Mouse (Mus musculus): ENCODE measurements around the gene Pik3c2b. TPM values are rescaled to one million over a fixed set of nuclear protein-coding genes. Genes with fewer than 3 reads are reported as not detected.

Pik3c2b gene
- polyA plus RNA-seq, 1 experiment from 2014 or later, result 17.9 TPM

GRCm38 (mm10) chr1:133132388-133133326 lies 87.2 kb downstream of the Pik3c2b start:
- ATAC-seq, result no peak
- H3K27ac ChIP-seq (ENCODE audit: low read length), result no peak overlapping the region
- peak overlapping the region; percentile 94 for H3K9ac ChIP-seq (replicated peaks; ENCODE audit: low read depth, low read length)
- H3K27me3 ChIP-seq (replicated peaks; ENCODE audit: control insufficient read depth, insufficient read depth, low read length), result no peaks in the 10 kb centered on the region
- peak overlapping the region; percentile 99 for H3K4me2 ChIP-seq (ENCODE audit: low read length)
- WGBS, result 17% methylated on average over 26 of the region's 26 CpGs
- H3K4me1 ChIP-seq (replicated peaks; ENCODE audit: control insufficient read depth, insufficient read depth, low read length), result peaks cover 52% of the 10 kb centered on the region
- no peaks in the 10 kb centered on the region for H3K9me3 ChIP-seq (ENCODE audit: control insufficient read depth, low read length)
- peak overlapping the region; percentile 97 for H3K4me3 ChIP-seq (replicated peaks; ENCODE audit: low read length)
- H3K36me3 ChIP-seq (ENCODE audit: control insufficient read depth, insufficient read depth), result peaks cover 7% of the 10 kb centered on the region; the same call in 1 of the 2 replicates

- Histone ChIP-seq H3K27me3 (replicated peaks; ENCODE audit: control insufficient read depth, insufficient read depth, low read length) (no peaks in the 10 kb centered on the region), H3K4me1 (replicated peaks; ENCODE audit: control insufficient read depth, insufficient read depth, low read length) (peaks cover 52% of the 10 kb centered on the region), H3K36me3 (ENCODE audit: control insufficient read depth, insufficient read depth) (peaks cover 11% of the 10 kb centered on the region; the same call in 1 of the 2 replicates), H3K27ac (ENCODE audit: low read length) (no peak overlapping the region), H3K4me2 (ENCODE audit: low read length) (peak overlapping the region; percentile 99), H3K4me3 (replicated peaks; ENCODE audit: low read length) (peak overlapping the region; percentile 97), H3K9me3 (ENCODE audit: control insufficient read depth, low read length) (no peaks in the 10 kb centered on the region), H3K9ac (replicated peaks; ENCODE audit: low read depth, low read length) (peak overlapping the region; percentile 94)
- ATAC-seq, result no peak
- 17% methylated on average over 2 of the region's 2 CpGs for WGBS
Measured at GRCm38 (mm10) chr1:133133425-133133824, 88.0 kb downstream of the Pik3c2b start.

- Histone ChIP-seq H3K4me2 (ENCODE audit: low read length) (peak overlapping the region; percentile 99), H3K9me3 (ENCODE audit: control insufficient read depth, low read length) (no peaks in the 10 kb centered on the region), H3K4me3 (replicated peaks; ENCODE audit: low read length) (peak overlapping the region; percentile 97), H3K27me3 (replicated peaks; ENCODE audit: control insufficient read depth, insufficient read depth, low read length) (no peaks in the 10 kb centered on the region), H3K4me1 (replicated peaks; ENCODE audit: control insufficient read depth, insufficient read depth, low read length) (peaks cover 52% of the 10 kb centered on the region), H3K27ac (ENCODE audit: low read length) (no peak overlapping the region), H3K9ac (replicated peaks; ENCODE audit: low read depth, low read length) (peak overlapping the region; percentile 56), H3K36me3 (ENCODE audit: control insufficient read depth, insufficient read depth) (peaks cover 11% of the 10 kb centered on the region; the same call in 1 of the 2 replicates)
- 26% methylated on average over 4 of the region's 4 CpGs for WGBS
- ATAC-seq, result no peak
Measured at GRCm38 (mm10) chr1:133134071-133134470, 88.6 kb downstream of the Pik3c2b start.

- peak overlapping the region; percentile 97 for H3K4me3 ChIP-seq (replicated peaks; ENCODE audit: low read length)
- 40% methylated on average over 4 of the region's 4 CpGs for WGBS
- peaks cover 46% of the 10 kb centered on the region for H3K4me1 ChIP-seq (replicated peaks; ENCODE audit: control insufficient read depth, insufficient read depth, low read length)
- H3K27me3 ChIP-seq (replicated peaks; ENCODE audit: control insufficient read depth, insufficient read depth, low read length), result no peaks in the 10 kb centered on the region
- H3K36me3 ChIP-seq (ENCODE audit: control insufficient read depth, insufficient read depth), result peaks cover 11% of the 10 kb centered on the region; the same call in 1 of the 2 replicates
- H3K27ac ChIP-seq (ENCODE audit: low read length), result no peak overlapping the region
- peak overlapping the region; percentile 40; the same call in 1 of the 2 replicates for H3K9ac ChIP-seq (replicated peaks; ENCODE audit: low read depth, low read length)
- ATAC-seq, result no peak
- no peaks in the 10 kb centered on the region for H3K9me3 ChIP-seq (ENCODE audit: control insufficient read depth, low read length)
- peak overlapping the region; percentile 99 for H3K4me2 ChIP-seq (ENCODE audit: low read length)
Measured at GRCm38 (mm10) chr1:133134881-133135280, 89.4 kb downstream of the Pik3c2b start.

- Histone ChIP-seq H3K9ac (replicated peaks; ENCODE audit: low read depth, low read length) (no peak overlapping the region), H3K36me3 (ENCODE audit: control insufficient read depth, insufficient read depth) (peaks cover 14% of the 10 kb centered on the region; the same call in 1 of the 2 replicates), H3K4me1 (replicated peaks; ENCODE audit: control insufficient read depth, insufficient read depth, low read length) (peaks cover 39% of the 10 kb centered on the region), H3K4me3 (replicated peaks; ENCODE audit: low read length) (no peak overlapping the region), H3K27ac (ENCODE audit: low read length) (no peak overlapping the region), H3K9me3 (ENCODE audit: control insufficient read depth, low read length) (no peaks in the 10 kb centered on the region), H3K27me3 (replicated peaks; ENCODE audit: control insufficient read depth, insufficient read depth, low read length) (no peaks in the 10 kb centered on the region), H3K4me2 (ENCODE audit: low read length) (peak overlapping the region; percentile 99)
- WGBS, result 65% methylated on average over 5 of the region's 5 CpGs
- no peak for ATAC-seq
Measured at GRCm38 (mm10) chr1:133135808-133136207, 90.3 kb downstream of the Pik3c2b start.

GRCm38 (mm10) chr1:133138401-133138800 lies 92.9 kb downstream of the Pik3c2b start:
- 100% methylated on average over 1 of the region's 1 CpGs for WGBS
- no peaks in the 10 kb centered on the region for H3K27me3 ChIP-seq (replicated peaks; ENCODE audit: control insufficient read depth, insufficient read depth, low read length)
- ATAC-seq, result no peak
- H3K9me3 ChIP-seq (ENCODE audit: control insufficient read depth, low read length), result no peaks in the 10 kb centered on the region
- H3K4me1 ChIP-seq (replicated peaks; ENCODE audit: control insufficient read depth, insufficient read depth, low read length), result peaks cover 26% of the 10 kb centered on the region
- peaks cover 14% of the 10 kb centered on the region; the same call in 1 of the 2 replicates for H3K36me3 ChIP-seq (ENCODE audit: control insufficient read depth, insufficient read depth)
- H3K9ac ChIP-seq (replicated peaks; ENCODE audit: low read depth, low read length), result no peak overlapping the region
- no peak overlapping the region for H3K27ac ChIP-seq (ENCODE audit: low read length)
- no peak overlapping the region for H3K4me2 ChIP-seq (ENCODE audit: low read length)
- no peak overlapping the region for H3K4me3 ChIP-seq (replicated peaks; ENCODE audit: low read length)

- peak; percentile 58 for ATAC-seq
- H3K36me3 ChIP-seq (ENCODE audit: control insufficient read depth, insufficient read depth), result no peaks in the 10 kb centered on the region
- H3K9ac ChIP-seq (replicated peaks; ENCODE audit: low read depth, low read length), result no peak overlapping the region
- no peak overlapping the region for H3K4me2 ChIP-seq (ENCODE audit: low read length)
- H3K4me3 ChIP-seq (replicated peaks; ENCODE audit: low read length), result no peak overlapping the region
- H3K4me1 ChIP-seq (replicated peaks; ENCODE audit: control insufficient read depth, insufficient read depth, low read length), result no peaks in the 10 kb centered on the region
- H3K9me3 ChIP-seq (ENCODE audit: control insufficient read depth, low read length), result no peaks in the 10 kb centered on the region
- H3K27ac ChIP-seq (ENCODE audit: low read length), result no peak overlapping the region
- H3K27me3 ChIP-seq (replicated peaks; ENCODE audit: control insufficient read depth, insufficient read depth, low read length), result no peaks in the 10 kb centered on the region
- 63% methylated on average over 21 of the region's 22 CpGs for WGBS
Measured at GRCm38 (mm10) chr1:133146014-133147009, 100.8 kb downstream of the Pik3c2b start.

- no peaks in the 10 kb centered on the region for H3K36me3 ChIP-seq (ENCODE audit: control insufficient read depth, insufficient read depth)
- no peak for ATAC-seq
- WGBS, result 83% methylated on average over 5 of the region's 5 CpGs
Measured at GRCm38 (mm10) chr1:133147324-133147723, 101.9 kb downstream of the Pik3c2b start.

GRCm38 (mm10) chr1:133148122-133148521 lies 102.7 kb downstream of the Pik3c2b start:
- 93% methylated on average over 8 of the region's 8 CpGs for WGBS
- H3K4me1 ChIP-seq (replicated peaks; ENCODE audit: control insufficient read depth, insufficient read depth, low read length), result no peaks in the 10 kb centered on the region
- no peak overlapping the region for H3K4me3 ChIP-seq (replicated peaks; ENCODE audit: low read length)
- H3K36me3 ChIP-seq (ENCODE audit: control insufficient read depth, insufficient read depth), result no peaks in the 10 kb centered on the region
- no peak overlapping the region for H3K27ac ChIP-seq (ENCODE audit: low read length)
- ATAC-seq, result no peak
- no peak overlapping the region for H3K4me2 ChIP-seq (ENCODE audit: low read length)
- no peaks in the 10 kb centered on the region for H3K9me3 ChIP-seq (ENCODE audit: control insufficient read depth, low read length)
- no peaks in the 10 kb centered on the region for H3K27me3 ChIP-seq (replicated peaks; ENCODE audit: control insufficient read depth, insufficient read depth, low read length)
- H3K9ac ChIP-seq (replicated peaks; ENCODE audit: low read depth, low read length), result no peak overlapping the region

More at GRCm38 (mm10) chr1:133147324-133147723, 101.9 kb downstream of the Pik3c2b start:
- Histone ChIP-seq H3K27me3 (replicated peaks; ENCODE audit: control insufficient read depth, insufficient read depth, low read length) (no peaks in the 10 kb centered on the region), H3K4me2 (ENCODE audit: low read length) (no peak overlapping the region), H3K27ac (ENCODE audit: low read length) (no peak overlapping the region), H3K4me1 (replicated peaks; ENCODE audit: control insufficient read depth, insufficient read depth, low read length) (no peaks in the 10 kb centered on the region), H3K9ac (replicated peaks; ENCODE audit: low read depth, low read length) (no peak overlapping the region), H3K9me3 (ENCODE audit: control insufficient read depth, low read length) (no peaks in the 10 kb centered on the region), H3K4me3 (replicated peaks; ENCODE audit: low read length) (no peak overlapping the region)

All from forebrain, embryonic 16.5 days (tissue).